Mouse (Mus musculus): ENCODE results near the gene Klra8. TPM values are rescaled to one million over a fixed set of nuclear protein-coding genes. Genes with fewer than 3 reads are reported as not detected.
"Not testable (repeated sequence)": the region's sequence is repeated elsewhere in the genome, so short reads cannot be mapped to it uniquely, and the experiment has no call there.

Gene Klra8
- polyA plus RNA-seq (2012; rRNA removed) (not detected in 2 replicates), polyA plus RNA-seq (2014; fragmentation: Nextera tagmentation; extraction: Ambion mirVana) (not detected in 2 replicates)

GRCm38 (mm10) chr6:130129798-130130197 is at the start of gene Klra8:
Gene Klra8, minus strand, starts transcription at chr6:130129898.
- H3K4me1 ChIP-seq (ENCODE audit: control insufficient read depth, insufficient read depth, low read length); DNase-seq (ENCODE audit: low spot score); H3K9me3 ChIP-seq (ENCODE audit: control insufficient read depth, low read length); H3K4me2 ChIP-seq (replicated peaks; ENCODE audit: low read depth, low read length, severe bottlenecking); H3K36me3 ChIP-seq (ENCODE audit: control insufficient read depth, insufficient read depth, low read length); H3K27ac ChIP-seq (replicated peaks; ENCODE audit: low read depth, low read length); H3K27me3 ChIP-seq (ENCODE audit: control insufficient read depth, insufficient read depth, low read length); H3K9ac ChIP-seq (ENCODE audit: low read depth, low read length, severe bottlenecking); H3K4me3 ChIP-seq (replicated peaks; ENCODE audit: low read length); ATAC-seq (ENCODE audit: low FRiP score, low read depth): not testable (repeated sequence)
- WGBS, result 63% methylated on average over 4 of the region's 4 CpGs

GRCm38 (mm10) chr6:130110485-130110884 is 19.2 kb downstream of the Klra8 start:
- no peak for ATAC-seq (ENCODE audit: low FRiP score, low read depth)
- H3K4me1 ChIP-seq (ENCODE audit: control insufficient read depth, insufficient read depth, low read length), result no peaks in the 10 kb centered on the region
- no peaks in the 10 kb centered on the region for H3K36me3 ChIP-seq (ENCODE audit: control insufficient read depth, insufficient read depth, low read length)
- H3K9ac ChIP-seq (ENCODE audit: low read depth, low read length, severe bottlenecking), result no peak overlapping the region
- no peaks in the 10 kb centered on the region for H3K9me3 ChIP-seq (ENCODE audit: control insufficient read depth, low read length)
- DNase-seq (ENCODE audit: low spot score), result no peak
- H3K4me2 ChIP-seq (replicated peaks; ENCODE audit: low read depth, low read length, severe bottlenecking), result no peak overlapping the region
- H3K4me3 ChIP-seq (replicated peaks; ENCODE audit: low read length), result no peak overlapping the region
- no peak overlapping the region for H3K27ac ChIP-seq (replicated peaks; ENCODE audit: low read depth, low read length)
- no peaks in the 10 kb centered on the region for H3K27me3 ChIP-seq (ENCODE audit: control insufficient read depth, insufficient read depth, low read length)
- 96% methylated on average over 1 of the region's 1 CpGs for WGBS
- TF ChIP-seq POLR2A (IDR thresholded peaks at IDR 0.05; ENCODE audit: borderline replicate concordance, extremely low read depth, insufficient read depth, insufficient read length), result no peak

- H3K9ac ChIP-seq (ENCODE audit: low read depth, low read length, severe bottlenecking); H3K4me3 ChIP-seq (replicated peaks; ENCODE audit: low read length); H3K4me1 ChIP-seq (ENCODE audit: control insufficient read depth, insufficient read depth, low read length); H3K27me3 ChIP-seq (ENCODE audit: control insufficient read depth, insufficient read depth, low read length); ATAC-seq (ENCODE audit: low FRiP score, low read depth); H3K27ac ChIP-seq (replicated peaks; ENCODE audit: low read depth, low read length); H3K36me3 ChIP-seq (ENCODE audit: control insufficient read depth, insufficient read depth, low read length); H3K9me3 ChIP-seq (ENCODE audit: control insufficient read depth, low read length); DNase-seq (ENCODE audit: low spot score); H3K4me2 ChIP-seq (replicated peaks; ENCODE audit: low read depth, low read length, severe bottlenecking): not testable (repeated sequence)
- 88% methylated on average over 3 of the region's 3 CpGs for WGBS
Observed at GRCm38 (mm10) chr6:130102743-130103142, 27.0 kb downstream of the Klra8 start.

GRCm38 (mm10) chr6:130092336-130092948 is 37.3 kb downstream of the Klra8 start:
- DNase-seq (ENCODE audit: low spot score) (no peak), ATAC-seq (ENCODE audit: low FRiP score, low read depth) (no peak)
- Histone ChIP-seq H3K36me3 (ENCODE audit: control insufficient read depth, insufficient read depth, low read length) (no peaks in the 10 kb centered on the region), H3K4me1 (ENCODE audit: control insufficient read depth, insufficient read depth, low read length) (no peaks in the 10 kb centered on the region), H3K4me2 (replicated peaks; ENCODE audit: low read depth, low read length, severe bottlenecking) (no peak overlapping the region), H3K9ac (ENCODE audit: low read depth, low read length, severe bottlenecking) (no peak overlapping the region), H3K9me3 (ENCODE audit: control insufficient read depth, low read length) (no peaks in the 10 kb centered on the region), H3K4me3 (replicated peaks; ENCODE audit: low read length) (no peak overlapping the region), H3K27me3 (ENCODE audit: control insufficient read depth, insufficient read depth, low read length) (no peaks in the 10 kb centered on the region), H3K27ac (replicated peaks; ENCODE audit: low read depth, low read length) (no peak overlapping the region)
- WGBS, result 79% methylated on average over 5 of the region's 5 CpGs
- TF ChIP-seq POLR2A (IDR thresholded peaks at IDR 0.05; ENCODE audit: borderline replicate concordance, extremely low read depth, insufficient read depth, insufficient read length), result no peak

- not testable (repeated sequence) for H3K4me3 ChIP-seq (replicated peaks; ENCODE audit: low read length); H3K9me3 ChIP-seq (ENCODE audit: control insufficient read depth, low read length); H3K27me3 ChIP-seq (ENCODE audit: control insufficient read depth, insufficient read depth, low read length); H3K4me1 ChIP-seq (ENCODE audit: control insufficient read depth, insufficient read depth, low read length); H3K36me3 ChIP-seq (ENCODE audit: control insufficient read depth, insufficient read depth, low read length); H3K27ac ChIP-seq (replicated peaks; ENCODE audit: low read depth, low read length); H3K9ac ChIP-seq (ENCODE audit: low read depth, low read length, severe bottlenecking); H3K4me2 ChIP-seq (replicated peaks; ENCODE audit: low read depth, low read length, severe bottlenecking); DNase-seq (ENCODE audit: low spot score); ATAC-seq (ENCODE audit: low FRiP score, low read depth)
- WGBS, result 61% methylated on average over 1 of the region's 1 CpGs
Observed at GRCm38 (mm10) chr6:130067171-130067570, 62.5 kb downstream of the Klra8 start, which contains the start of gene Klra4. Gene Klra4, minus strand, starts transcription at chr6:130067271.

Other genes with a start within 250 kb of the Klra8 start
- gene Klra5, start 212.2 kb downstream of the Klra8 start, polyA plus RNA-seq (2012; rRNA removed), result not detected in 2 replicates
- not detected in 2 replicates for gene Klra5, start 212.2 kb downstream of the Klra8 start, polyA plus RNA-seq (2014; fragmentation: Nextera tagmentation; extraction: Ambion mirVana)
- gene Klra6, start 102.9 kb downstream of the Klra8 start, polyA plus RNA-seq (2012; rRNA removed), result not detected in 2 replicates
- gene Klra6, start 102.9 kb downstream of the Klra8 start, polyA plus RNA-seq (2014; fragmentation: Nextera tagmentation; extraction: Ambion mirVana), result not detected in 2 replicates
- gene Klra4, start 62.6 kb downstream of the Klra8 start, polyA plus RNA-seq (2012; rRNA removed), result not detected in 2 replicates
- not detected in 2 replicates for gene Klra4, start 62.6 kb downstream of the Klra8 start, polyA plus RNA-seq (2014; fragmentation: Nextera tagmentation; extraction: Ambion mirVana)
- not detected in 2 replicates for gene Klra9, start 63.2 kb upstream of the Klra8 start, polyA plus RNA-seq (2012; rRNA removed)
- gene Klra9, start 63.2 kb upstream of the Klra8 start, polyA plus RNA-seq (2014; fragmentation: Nextera tagmentation; extraction: Ambion mirVana), result not detected in 2 replicates
- not detected in 2 replicates for gene Klra7, start 103.4 kb upstream of the Klra8 start, polyA plus RNA-seq (2012; rRNA removed)
- not detected in 2 replicates for gene Klra7, start 103.4 kb upstream of the Klra8 start, polyA plus RNA-seq (2014; fragmentation: Nextera tagmentation; extraction: Ambion mirVana)
- gene Klra10, start 152.0 kb upstream of the Klra8 start, polyA plus RNA-seq (2012; rRNA removed), result not detected in 2 replicates
- gene Klra10, start 152.0 kb upstream of the Klra8 start, polyA plus RNA-seq (2014; fragmentation: Nextera tagmentation; extraction: Ambion mirVana), result not detected in 2 replicates
- not detected in 2 replicates for gene Klra3, start 207.7 kb upstream of the Klra8 start, polyA plus RNA-seq (2012; rRNA removed)
- gene Klra3, start 207.7 kb upstream of the Klra8 start, polyA plus RNA-seq (2014; fragmentation: Nextera tagmentation; extraction: Ambion mirVana), result not detected in 2 replicates

Measured in limb, embryonic 14.5 days (tissue).